Mouse (Mus musculus) mouse embryonic stem cell (cell line): ENCODE measurements around the gene Slc22a18.

Experiments
- in situ Hi-C, 2 experiments: fragments of 300-500 bp; cut with MboI; formaldehyde crosslinking; loops; 1 replicate in 1 of 2; 3 replicates in 1 of 2; pipeline ENCODE4 v1.14.3; 2019 to 2020; ENCODE audit warnings: low sequenced_read_pairs in 2 of 2, low pct_unique_long_range_greater_than_20kb in 1 of 2, mixed read lengths in 1 of 2; ENCODE audit not compliant: unreplicated experiment in 1 of 2

Gene Slc22a18

GRCm38 (mm10) chr7:143460874-143461273 lies 12.7 kb upstream of the Slc22a18 start, which contains the start of gene Cdkn1c:
TSS of gene Cdkn1c (minus strand) at chr7:143461050.
- in situ Hi-C loops = no loop called here

DNA sequence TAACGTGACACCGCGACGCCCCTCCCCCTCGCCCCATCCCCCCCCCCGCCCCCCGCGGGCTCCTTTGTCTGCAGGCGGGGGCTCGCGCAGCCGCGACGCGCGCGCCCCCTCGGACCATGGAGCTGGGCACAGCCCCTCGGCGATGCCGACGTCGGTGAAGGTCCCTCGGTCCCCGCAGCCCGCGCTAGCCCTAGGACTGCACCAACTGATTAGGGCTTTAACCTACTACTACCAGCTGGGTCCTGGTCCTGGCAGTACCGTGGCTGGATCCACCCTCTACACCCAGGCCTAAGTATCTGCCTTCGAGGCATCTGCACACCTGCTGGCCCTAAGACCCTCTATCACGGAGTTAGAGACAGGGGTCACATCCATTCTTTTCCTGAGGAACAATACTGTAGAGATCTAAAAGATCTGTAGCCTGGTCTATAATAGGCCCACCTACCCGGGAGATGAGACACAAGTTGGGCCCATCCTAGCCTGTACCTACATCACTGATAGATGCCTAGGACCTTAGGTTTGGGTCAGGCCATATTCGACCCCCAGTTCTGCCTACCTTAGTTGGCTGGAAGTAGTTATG lies 12.2 kb upstream of the Slc22a18 start:
- in situ Hi-C loops = no loop called here

DNA sequence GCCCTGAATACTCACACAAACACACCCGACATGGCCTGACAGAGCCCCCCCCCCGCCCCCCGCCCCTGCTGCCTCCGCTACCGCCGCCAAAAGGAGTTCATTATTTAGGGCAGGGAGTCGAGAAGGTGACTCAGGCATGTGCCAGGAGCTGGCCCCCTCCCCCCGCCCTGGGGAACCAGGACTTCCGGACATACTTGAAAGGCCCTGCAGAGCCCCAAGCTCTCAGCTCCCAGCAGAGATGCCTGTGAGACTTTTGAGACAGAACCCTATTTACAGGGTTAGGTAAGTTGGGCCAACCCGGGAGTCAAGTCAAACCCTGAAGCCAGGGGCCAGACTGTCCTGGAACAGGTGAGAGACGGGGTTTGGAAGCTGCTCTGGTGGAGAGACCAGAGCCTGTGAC lies 11.6 kb upstream of the Slc22a18 start:
- in situ Hi-C loops = no loop called here

- in situ Hi-C loops = no loop called here
Measured at GRCm38 (mm10) chr7:143462516-143462915, 11.0 kb upstream of the Slc22a18 start.

DNA sequence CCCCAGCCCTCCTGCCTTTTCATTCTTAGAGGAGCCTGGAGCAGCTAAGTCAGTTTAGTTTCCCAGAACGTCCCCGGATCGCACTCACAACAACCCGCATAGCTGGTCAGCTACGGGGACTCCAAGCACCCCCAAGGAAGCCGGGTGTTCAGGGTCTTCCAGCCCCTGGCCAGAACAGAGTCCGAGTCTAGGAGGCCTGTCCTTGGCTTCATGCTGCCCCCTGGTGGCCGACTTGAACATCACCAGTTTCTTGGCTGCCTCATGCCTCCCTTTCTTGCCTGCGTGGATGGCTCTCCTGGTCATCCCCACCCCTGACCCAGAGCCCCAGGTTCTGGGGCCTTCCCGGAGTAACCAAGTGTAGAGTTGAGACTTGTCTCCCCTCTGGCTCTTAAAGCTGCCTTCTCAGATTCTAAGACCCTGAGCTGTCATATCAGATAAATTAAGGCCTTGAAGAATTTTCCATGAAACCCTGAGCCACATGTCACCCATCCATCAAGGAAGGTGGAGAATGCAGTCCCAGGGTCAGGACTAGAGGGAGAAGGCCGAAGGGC lies 9.6 kb upstream of the Slc22a18 start:
- in situ Hi-C loops = no loop called here

GRCm38 (mm10) chr7:143464811-143465560 lies 8.6 kb upstream of the Slc22a18 start:
- in situ Hi-C loops = loop anchor here (5.0 kb wide), 2 partner anchors 308 to 313 kb away; no protein-coding TSS in a partner anchor

DNA sequence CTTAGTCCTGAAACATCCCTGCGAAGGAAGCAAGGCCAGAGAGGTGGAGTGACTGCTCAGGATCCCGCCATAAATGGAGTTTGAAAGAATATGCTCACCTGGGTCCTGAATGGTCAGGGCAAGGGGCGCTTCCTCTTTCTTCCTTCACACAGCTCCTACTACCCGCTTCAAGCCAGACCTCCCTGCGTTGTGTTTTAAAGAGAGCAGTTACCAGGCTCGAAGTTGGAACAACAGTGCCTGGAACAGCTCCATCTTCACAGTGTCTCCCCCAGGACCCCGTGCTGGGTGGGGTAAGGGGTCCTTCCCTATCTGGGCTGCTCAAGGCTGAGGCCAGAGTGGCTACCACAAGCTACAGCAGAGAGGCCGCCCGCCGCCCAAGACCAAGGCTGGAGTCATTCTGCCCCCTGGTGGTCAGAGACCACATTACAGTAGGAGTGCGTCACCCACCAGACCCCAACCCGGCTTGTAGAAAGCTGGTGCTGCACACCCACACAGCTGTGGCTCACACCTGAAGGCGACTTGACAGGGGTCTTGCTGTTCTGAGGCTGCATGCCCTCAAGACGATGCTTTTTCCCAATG lies 7.3 kb upstream of the Slc22a18 start:
- in situ Hi-C loops = loop anchor here (5.0 kb wide), 2 partner anchors 309 to 314 kb away; no protein-coding TSS in a partner anchor

- in situ Hi-C loops = loop anchor here (5.0 kb wide), 2 partner anchors 310 to 315 kb away; no protein-coding TSS in a partner anchor
Measured at GRCm38 (mm10) chr7:143467714-143468113, 5.8 kb upstream of the Slc22a18 start.

DNA sequence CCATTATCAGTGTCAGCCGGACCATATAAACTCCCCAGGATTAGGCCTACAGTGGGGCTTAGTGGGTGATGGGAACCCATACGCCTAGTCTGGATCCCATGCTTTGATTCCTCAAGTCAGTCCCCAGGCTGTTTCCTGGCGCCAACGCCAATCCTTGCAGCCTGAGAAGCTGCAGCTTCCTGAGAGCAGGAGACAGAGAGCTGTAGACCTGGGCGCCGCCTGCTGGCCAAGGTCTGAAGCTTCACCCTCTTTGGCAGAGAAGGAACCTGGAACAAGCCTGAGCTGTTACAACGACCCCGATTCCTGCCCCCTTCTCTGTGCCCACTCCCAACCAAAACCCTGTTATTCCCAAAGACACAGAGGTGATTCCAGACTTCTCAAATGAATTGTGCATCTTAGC lies 3.6 kb upstream of the Slc22a18 start:
- in situ Hi-C loops = loop anchor here (5.0 kb wide), 2 partner anchors 313 to 318 kb away; no protein-coding TSS in a partner anchor

- in situ Hi-C loops = no loop called here
Measured at GRCm38 (mm10) chr7:143474811-143475210, 1.3 kb downstream of the Slc22a18 start.

DNA sequence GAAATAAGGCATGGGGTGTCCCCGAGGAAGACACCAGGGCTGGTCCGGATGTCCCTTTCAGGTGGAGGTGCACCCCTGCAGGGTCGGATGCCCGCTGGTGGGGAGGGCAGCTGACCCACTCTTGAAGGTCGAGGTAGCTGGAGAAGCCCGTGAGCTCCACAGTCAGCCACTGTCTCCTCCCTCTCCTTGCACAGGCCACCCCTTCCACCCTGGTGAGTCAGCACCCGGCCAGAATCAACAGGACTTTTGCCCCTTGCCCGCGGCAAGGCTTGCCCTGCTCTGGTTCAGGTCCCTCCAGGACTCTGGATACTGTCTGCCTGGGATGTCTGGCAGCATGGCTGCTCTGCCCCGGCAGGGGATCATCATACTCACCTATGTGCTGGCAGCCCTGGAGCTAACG lies 2.3 kb downstream of the Slc22a18 start:
- in situ Hi-C loops = no loop called here

DNA sequence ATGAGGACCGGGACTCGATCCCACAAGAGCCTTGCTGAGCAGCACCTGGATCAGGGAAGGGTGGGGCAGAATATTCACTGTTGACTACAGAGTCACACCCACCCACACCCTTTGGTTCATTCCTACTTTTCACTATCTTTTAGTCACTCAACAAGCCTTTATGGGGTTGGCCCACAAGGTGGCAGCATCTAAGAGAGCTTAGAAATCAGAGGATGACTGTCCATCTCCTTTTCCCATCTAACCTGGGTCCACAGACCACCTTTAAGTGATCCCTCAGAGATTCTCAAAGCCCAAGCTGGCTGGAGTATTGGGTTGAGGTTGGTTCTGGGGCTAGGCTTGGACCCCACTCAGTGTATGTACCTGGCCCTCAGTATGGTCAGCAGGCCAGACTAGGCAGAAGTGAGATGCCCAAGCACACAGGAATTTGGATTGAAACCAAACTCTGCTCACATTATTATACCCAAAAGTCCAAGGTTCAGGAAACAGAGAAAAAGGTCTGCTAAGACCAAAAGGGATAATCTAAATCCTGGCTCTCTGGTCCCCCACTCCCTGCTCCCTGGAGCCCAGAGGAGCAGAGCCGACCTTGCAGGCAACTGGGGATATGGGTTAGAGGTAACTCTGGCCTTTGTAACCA lies 3.3 kb downstream of the Slc22a18 start:
- in situ Hi-C loops = no loop called here

DNA sequence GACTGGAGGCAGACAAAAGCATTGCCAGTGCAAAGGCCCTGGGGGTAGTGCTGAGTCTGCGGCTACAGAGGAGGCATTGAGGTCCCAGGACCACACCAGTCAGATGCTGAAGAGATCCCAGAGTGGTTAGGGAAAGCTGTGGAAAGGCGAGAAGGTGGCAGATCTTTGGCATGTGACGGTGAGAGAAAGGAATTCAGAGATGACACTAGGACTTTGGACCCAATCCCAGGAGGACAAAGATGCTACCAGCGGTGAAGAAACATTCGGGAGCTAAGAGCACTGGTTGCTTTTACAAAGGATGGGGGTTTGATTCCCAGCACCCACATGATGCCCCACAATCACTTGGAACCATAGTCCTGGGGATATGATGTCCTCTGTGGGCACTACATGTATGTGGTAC lies 4.3 kb downstream of the Slc22a18 start:
- in situ Hi-C loops = no loop called here

GRCm38 (mm10) chr7:143480498-143480897 lies 7.0 kb downstream of the Slc22a18 start:
- in situ Hi-C loops = no loop called here

GRCm38 (mm10) chr7:143481806-143482387 lies 8.4 kb downstream of the Slc22a18 start:
- in situ Hi-C loops = no loop called here

DNA sequence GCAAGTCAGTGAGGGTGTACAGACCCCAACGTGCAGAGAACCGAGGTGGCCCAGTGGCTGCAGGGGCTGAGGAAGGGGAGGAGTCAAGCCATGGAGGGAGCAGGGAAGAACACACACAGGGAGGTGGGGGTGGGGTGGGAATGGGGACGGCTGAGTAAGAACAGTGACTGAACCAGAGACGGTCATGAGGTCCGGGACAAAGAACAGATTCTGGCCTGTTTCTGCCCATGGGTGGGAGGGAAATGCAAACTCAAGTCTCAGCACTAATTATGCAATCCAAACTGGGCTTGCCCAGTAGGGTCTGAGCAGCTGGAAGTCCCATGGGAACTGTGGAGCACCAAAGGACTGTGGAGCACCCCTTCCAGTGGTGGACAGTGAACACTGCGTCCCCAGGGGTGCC lies 9.0 kb downstream of the Slc22a18 start:
- in situ Hi-C loops = no loop called here

DNA sequence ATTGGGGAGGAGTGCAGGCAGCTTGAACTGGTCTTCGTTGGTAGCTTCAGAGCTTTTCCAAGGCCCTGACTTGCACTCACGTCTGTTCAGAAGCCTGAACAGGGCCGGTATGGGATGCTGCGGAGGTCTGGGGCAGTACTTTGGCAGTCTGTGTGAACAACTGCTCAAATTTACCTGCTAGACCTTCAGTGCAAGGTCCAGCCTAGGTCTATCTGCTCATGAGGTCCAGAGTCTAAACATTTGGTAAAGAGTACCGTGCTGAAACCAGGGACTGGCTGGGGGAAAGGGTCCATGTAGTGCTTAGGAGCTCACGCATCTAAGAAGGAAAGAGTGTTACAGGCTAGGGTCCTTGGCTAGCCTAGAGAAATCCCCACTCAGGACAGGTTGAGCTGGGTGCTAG lies 16.2 kb downstream of the Slc22a18 start:
- in situ Hi-C loops = no loop called here

DNA sequence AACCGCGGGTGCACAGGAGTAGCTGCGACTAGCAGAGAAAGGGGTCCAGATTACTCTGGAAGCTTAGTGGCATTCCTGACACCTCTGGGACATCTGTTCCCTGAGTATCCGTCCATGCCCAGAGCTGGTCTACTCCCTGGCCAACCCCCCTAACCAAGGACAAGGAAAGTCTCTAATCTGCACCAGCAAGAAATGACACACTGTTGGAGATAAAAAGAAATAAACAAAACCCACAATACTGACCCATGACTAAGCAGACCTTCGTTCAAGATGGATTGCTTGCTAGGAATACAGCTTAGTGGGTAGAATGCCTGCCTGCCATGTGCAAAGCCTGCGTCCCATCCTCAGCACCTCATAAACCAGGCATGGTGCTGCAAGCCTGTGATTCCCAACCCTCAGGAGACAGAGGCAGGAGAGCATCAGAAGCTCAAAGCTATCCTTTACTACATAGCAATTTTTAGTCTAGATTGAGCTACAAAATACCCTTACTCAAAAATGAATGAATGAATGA lies 20.1 kb downstream of the Slc22a18 start:
- in situ Hi-C loops = no loop called here
